Mouse (Mus musculus) olfactory bulb, adult 2 months (tissue): ENCODE measurements around the gene Map3k7cl.

Experiments
- CTCF ChIP-seq: fragments of 200-500 bp; IDR thresholded peaks from 2 replicates; pipeline ENCODE4 v1.5.1; 2012; ENCODE audit warnings: low read depth, mild to moderate bottlenecking, low read length, moderate library complexity; ENCODE audit not compliant: insufficient read depth
- POLR2A ChIP-seq: fragments of 200-500 bp; IDR thresholded peaks from 2 replicates; pipeline ENCODE4 v1.6.1; 2012; ENCODE audit warnings: mild to moderate bottlenecking, low read depth, low read length, moderate library complexity; ENCODE audit not compliant: insufficient read depth

DNA sequence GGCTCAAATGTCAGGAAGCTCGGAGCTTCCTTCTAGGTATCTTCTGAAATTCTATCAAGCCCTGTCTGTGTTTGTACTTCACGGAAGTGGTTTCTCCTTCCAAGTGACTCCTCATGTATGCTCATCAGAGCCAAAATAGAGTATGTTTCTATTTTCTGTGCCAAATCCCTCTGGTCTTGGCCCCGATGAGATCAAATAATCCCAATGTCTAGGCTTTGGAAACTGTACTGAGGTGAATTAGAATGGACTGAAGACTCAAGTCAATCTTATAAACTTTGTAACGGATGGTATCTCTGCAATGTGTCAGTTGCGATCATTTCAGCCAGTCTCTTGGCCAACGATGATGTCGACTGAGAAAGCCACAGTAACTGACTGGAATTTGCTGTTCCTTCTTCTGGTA is 15.1 kb downstream of the Map3k7cl start:
- TF ChIP-seq CTCF (no peak), POLR2A (no peak)
